Mouse (Mus musculus) common myeloid progenitor, adult 5-6 weeks (primary cell): ENCODE results near the gene Syt12. TPM values are rescaled to one million over a fixed set of nuclear protein-coding genes. Genes with fewer than 3 reads are reported as not detected.

Source experiments
- ATAC-seq: replicated peaks from 2 replicates; pipeline ENCODE4 v1.8.0; 2016; ENCODE audit warnings: low read depth, mild to moderate bottlenecking, moderate TSS enrichment, inconsistent platforms; ENCODE audit not compliant: poor library complexity, severe bottlenecking
- total RNA-seq: library from RNA; stranded (forward); fragments of 200-1000, 187-1606 nt; gene quantifications from 2 replicates; pipeline ENCODE4 v1.2.3, GENCODE M21; 2017

Gene Syt12
- total RNA-seq = not detected in 2 replicates

DNA sequence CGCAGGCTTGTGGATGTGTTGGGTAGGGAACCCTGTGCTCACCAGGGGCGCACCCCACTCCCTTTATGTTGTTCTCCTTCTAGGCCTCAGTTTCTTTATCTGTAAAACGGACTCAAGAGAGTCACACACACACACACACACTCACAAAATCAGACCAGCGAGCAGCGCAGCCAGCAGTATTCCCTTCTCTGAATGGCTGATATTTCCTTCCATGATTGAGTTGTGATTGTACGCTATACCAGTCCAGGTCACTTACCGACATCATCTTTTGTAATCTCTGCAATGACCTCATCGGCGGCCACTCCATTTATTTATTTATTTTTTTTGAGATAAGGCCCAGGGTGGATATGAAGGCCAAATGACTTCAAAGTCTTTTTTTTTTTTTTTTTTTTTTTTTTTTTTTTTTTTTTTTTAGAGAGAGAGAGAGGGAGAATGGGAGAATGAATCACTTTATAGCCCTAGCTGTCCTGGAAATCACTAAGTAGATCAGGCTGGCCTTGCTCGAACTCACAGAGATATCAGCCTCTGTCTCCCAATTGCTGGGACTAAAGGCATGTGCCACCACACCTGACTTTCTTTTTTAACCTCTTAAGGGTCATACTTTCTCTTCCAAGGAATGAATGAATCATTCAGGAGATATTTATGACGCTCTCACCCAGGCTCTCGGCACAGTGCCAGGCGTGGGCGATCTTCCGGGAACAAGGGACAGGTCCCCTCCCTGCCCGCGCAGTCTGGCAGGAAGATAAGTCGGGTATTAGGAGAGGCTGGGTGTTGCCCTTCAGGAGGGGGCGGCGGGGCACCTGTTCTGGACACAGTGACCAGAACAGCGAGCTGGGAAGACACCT lies at the start of gene Syt12:
Gene Syt12 (minus strand): TSS at position 103 of the 845 bp plus-strand sequence.
- no peak for ATAC-seq

DNA sequence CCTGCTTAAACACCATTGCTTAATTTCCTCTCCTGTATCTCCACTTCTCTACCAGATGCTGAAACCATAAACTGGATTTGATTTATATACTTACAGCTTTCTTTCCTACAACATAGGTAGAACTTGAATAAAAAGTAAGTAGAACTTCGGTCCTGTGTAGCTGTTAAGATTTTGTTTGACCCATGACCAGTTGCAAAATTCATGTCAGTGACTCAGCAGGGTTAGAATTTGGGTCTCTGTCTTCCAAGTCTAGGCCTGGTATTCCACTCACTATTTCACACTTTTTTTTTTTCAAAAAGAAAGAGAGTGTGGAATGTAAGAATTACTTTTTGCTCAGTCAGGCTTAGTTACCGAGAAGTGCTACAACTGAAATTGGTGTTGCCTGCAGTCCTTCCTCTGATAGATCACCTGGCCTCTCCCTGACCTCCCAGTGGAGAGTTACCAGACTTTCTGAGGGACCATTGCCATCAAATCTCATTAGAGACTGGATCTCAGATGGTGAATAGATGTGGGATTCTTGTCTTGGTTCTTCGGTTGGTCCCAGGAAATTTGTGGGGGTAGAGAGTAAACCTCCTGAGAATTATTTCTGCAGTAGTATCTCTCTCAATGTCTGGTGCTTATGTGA lies 44.3 kb upstream of the Syt12 start:
- ATAC-seq = no peak

DNA sequence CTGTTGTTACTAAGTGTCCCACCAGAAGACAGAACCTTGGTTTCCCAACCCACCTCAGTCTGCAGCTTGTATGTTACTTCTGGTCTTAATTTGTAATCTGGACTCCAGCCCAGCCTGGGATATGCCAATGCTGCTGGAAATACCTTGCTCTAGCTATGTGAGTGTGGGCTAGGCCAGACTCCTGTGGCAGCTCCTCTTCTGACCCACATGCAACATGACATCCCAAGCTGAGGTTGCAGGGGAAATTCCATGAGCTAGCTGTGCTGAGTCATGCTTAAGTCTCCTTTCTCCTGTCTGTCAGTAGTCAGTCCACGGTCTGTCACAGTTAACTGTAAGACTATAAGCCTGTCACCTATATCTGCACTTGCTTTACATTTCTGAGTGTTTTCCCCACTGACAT lies 40.2 kb upstream of the Syt12 start:
- ATAC-seq = no peak

DNA sequence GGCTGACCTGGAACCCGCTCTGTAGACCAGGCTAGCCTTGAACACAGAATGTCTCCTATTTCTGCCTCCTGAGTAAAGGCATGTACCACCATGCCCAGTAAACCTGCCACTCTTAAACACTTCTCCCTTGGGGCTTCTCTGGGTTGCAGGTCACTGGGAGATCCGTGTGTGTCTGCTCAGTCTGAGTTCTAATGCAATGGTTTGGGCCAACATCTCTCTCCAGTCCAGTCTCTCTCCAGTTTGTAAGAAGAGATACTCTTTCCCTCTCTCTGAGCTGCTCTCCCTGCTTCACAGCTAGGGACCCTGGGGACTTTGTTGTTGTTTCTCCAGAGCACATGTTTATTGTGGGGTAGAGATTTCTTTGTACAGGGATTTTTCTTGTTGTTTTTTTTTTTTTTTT lies 39.0 kb upstream of the Syt12 start:
- ATAC-seq = no peak

DNA sequence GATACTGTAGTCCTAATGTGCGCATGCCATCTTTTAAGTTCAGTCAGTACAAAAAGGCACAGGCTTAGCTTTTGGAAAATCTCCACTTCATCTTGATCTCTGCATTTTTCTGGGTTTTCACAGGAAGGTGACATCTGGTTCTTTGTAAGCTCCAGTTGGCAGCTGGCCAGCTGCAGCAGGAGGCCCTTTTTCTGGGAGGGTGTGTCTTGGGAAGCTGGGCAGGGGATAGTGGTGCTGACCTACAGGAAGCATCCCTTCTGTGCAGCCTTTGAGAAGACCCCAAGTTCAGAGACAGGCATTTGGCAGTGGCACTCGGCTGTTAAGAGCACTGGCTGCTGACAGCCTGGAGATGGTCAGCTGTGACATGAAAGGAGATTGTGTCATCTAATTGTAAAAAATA lies 38.5 kb upstream of the Syt12 start:
- no peak for ATAC-seq

DNA sequence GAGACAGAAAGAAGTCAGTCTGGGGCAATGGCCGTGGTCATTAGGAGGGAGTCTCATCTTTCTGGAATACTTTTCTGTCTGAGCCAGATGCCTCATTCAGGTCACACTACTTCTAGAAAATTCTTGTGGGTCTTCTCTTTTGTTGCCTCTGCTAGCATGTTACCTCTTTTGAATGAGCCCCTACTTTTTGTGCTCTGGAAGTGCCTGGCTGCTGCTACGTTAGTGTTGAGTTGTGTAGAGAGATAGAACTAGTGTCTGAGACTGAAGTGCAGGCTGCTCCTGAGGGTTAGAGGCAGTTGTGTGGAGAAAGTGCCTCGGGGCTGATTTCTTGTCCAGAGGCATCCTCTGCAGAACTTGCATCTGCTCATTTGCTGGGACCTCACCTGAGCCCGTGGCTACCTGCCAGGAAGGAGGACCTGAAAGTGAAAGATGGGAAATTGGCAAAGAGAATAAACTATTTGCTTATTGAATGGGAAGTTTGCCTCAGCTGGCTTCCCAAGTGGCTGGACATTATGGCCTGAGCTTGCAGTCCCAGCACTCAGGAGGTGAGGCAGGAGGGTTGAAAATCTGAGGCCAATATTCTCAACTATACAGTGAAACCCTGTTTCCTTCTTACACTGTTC lies 36.1 kb upstream of the Syt12 start:
- no peak for ATAC-seq

DNA sequence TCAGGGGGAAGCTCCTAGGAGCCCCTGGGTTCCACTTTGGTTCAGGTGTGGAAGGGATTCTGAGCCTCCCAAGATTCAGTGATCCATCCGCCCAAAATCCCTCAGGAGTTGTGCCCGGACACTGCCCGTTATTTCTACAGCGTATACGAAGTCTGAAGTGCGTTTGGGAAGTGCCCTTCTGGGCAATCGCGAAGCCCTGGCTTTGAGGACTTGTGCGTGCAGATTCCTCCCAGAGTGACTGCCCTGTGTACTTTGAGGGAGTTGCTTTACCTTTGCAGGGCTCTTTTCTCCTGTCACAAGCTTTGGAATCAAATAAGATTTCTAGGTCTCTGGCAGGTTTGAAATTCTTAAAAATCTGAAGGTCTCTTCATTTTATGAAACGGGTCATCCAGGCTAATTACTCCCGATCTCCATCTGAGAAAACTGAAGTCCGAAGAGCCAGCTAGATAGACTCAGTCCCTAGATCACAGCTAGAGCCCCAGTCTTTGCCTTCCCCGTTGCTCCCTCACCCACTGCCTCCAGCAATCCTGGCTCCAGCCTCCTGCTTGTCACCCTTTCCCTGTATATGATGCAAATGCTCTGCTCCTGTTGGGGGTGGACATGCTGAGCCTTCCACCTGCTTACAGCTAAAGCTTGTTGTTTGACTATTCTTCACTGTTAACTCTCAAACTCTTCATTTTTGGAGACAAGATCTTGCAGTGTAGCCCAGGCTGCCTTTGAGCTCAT lies 34.0 kb upstream of the Syt12 start:
- ATAC-seq = no peak

DNA sequence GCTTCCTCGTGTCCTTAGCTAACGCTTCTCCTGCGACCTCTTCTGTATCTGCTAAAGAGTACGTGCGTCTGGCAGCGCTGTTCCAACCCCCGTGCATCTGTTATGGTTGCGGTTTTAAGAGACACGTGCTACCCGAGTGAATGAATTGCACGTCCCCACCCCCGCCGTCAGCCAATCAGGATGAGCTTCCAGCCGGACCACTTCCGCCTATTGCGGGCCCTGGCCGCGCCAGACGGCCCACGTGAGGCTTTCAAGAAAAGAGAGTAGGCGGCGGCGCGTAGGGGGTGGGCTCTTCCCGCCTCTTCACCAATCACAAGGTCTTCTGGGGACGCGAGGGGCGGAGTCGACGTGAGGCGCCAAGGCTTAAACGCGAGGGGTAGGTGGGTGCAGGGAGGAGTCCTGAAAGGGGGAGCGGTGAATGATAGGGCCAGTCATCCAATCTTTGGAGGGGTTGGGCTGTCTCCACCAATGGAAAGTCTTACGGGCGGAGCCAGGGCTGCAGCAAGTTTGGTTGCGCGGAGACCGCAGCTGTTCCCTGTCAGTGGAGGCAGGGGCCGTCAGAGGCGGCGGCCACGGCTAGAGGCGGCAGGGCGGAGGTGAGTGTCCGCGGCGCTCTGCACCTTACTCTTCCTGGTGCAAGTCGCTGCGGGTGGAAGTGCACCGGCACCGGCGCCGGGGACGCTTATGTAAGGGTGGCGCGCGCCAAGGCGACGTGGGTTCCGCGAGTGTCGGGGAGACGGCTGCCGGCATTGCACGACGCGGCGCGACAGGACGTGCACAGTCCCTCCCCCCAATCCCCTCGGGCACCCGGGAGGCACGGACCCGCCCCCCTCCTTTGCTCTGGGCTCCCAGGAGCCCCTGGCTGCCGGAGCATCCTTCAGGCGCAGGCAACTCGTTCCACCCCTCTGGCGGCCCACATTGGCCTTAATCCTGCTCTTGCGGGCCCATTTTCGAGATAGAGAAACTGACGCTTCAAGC lies 33.0 kb upstream of the Syt12 start, which contains the start of gene Pcx:
Gene Pcx (plus strand): TSS at position 487 of the 978 bp plus-strand sequence.
- ATAC-seq = peak; percentile 96

DNA sequence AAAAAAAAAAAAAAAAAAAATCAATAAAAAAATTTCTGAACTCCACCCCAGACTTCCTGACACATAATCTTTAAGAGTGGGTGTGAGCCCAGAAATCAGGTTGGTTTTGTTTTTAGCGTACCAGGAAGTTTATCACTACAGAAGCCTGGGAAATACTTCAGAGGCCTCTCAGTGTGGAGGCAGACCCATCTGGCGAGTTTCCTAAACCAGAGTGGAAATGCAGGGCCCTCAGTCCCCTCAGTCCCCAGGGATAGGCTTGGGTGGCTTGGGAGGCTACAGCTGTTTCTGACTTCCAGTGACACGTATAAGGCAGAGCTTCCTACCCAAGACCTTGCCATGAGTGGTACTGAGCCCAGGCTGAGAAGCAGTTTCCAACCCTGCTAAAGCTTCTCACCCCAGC lies 30.5 kb upstream of the Syt12 start:
- no peak for ATAC-seq

DNA sequence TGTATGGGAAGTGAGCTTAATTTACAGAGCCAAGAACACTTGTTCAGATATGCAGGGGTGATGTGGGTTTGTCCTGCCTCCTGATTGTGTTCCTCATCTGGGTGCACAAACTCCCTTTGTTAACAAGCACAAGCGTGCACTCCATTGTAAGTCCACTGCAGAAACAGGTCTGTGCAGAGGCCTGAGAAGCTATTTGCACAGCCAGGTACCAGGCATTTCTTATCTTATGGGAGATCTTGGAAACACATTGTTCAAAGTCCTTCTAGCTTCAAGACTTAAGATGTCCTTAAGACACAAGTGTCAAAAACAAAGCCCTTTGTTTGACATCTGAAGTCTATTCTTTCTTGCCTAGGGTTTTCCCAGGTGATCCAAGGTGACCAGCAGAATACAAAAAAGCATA lies 27.6 kb upstream of the Syt12 start:
- no peak for ATAC-seq

DNA sequence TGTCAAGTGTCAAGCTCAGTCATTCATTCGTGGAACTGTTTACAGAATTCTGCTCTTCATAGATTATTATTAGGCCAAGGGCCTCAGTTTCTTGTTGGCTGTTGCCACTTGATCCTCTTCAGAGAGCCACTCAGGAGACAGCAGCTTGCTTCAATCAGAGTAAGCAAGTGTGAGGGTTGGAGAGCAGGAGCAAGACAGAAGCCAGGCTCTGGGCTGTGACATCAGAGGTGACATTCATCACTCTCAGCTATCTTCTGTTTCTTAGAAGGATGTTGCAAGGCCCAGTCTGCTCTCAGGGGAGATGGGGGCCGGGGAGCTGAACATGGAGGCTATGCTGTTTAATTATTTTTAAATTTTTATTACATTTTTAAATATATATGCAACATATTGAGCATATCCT lies 25.5 kb upstream of the Syt12 start:
- no peak for ATAC-seq

DNA sequence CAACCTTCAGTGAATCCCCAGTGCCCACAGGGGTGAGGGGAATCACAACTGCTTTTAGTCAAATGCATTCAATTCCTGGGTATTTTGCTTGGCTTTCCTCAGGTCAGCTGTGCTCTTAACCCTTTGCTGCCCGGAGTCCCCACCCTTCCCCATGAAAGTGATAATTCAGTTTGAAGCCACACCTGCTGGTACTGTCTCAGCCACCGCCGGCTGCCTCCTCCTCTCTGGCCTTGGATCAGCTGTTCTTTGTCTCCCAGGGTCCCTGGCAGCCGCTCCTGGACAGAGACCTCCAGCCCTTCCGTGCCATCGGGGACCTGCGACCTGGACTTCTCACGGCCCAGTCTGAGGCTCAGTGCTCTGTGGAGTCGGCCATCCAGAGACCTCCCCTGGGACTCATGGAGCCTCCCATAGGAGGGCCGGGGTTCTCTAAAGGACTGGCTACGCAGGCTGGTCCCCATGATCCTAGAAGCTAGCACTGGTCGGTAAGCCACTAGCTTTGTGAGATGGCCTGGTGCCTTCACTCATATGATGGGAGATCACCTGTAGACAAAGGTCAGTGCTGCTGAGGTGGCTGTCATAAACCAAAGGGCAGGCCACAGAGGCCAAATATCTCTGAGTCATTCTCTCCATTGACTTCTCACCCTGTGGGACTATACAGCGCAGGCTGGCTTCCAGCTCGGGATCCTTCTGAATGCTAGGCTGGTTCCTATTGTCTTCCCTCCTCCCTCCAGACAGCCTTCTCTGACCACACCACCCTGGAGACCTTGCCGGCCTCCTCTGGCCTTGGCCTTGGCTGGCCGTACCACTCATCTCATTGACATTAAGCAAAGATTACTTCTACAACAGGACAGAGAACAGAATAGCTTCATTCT lies 21.1 kb upstream of the Syt12 start, which contains the start of gene 2010003K11Rik:
Gene 2010003K11Rik (minus strand): TSS at position 522 of the 872 bp plus-strand sequence.
- ATAC-seq = no peak

DNA sequence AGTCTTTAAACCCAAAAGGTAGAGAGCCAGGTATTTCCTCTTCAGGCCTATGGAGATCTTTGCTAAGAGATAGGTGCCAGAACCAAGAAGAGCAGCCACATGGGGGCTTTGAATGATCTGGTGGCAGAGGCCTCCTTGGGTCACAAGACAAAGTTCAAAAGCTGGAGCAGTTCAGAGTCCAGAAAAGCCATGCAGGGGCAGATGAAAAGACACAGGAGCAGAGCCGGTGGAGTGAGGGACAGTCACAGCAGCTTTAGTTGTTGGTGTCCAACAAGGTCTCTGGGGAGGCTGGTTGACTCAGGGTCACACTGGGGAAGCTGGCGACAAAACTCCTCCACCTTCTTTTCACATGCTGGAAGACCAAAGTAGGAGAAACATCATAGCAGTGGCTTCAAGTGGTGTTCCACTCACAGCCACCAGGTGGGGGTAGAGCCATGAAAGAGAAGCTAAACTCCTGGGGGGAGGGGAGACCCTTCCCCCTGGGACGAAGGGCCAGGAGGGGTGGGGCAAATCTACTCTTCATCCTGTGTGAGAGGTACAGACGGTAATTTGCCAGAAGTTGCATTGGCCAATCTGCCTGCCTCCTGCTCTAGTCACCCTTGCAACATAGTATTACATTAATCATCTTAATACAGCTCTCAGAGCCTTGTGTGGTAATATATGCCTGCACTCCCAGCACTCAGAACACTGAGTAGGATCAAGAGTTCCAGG lies 20.2 kb upstream of the Syt12 start:
- peak; percentile 82 for ATAC-seq

DNA sequence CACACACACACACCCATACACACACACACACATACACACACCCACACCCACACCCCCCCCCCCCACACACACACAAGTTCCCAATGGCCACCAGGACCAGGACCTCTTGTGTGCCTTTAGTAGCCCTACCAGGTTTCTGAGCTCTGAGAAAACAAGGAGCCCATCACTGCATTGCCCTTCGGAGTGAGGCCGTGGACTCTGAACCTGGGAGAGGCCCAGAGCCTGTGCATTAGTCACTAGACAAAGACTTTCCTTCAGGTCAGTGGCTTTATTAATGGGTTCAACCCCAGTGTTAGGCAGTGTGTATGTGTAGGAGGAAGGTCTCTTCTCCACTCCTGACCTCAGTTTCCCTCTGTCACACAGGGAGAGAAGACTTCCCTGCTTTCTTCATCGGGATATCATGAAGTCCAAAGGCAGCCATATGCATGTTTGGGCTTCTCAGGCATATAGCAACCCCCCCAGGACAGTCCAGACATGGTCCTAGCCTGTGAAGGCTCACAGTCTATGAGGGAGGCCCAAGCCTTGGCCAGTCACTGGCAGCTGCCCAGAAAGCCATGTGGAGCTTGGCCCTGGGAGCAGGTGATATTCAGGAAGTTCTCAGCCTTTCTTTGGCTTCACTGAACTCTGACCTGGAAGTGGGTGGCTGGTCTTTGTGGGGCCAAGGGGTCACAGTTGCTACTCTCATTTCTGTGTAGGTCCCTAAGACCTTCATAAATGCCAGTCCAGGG lies 19.5 kb upstream of the Syt12 start:
- ATAC-seq = no peak

DNA sequence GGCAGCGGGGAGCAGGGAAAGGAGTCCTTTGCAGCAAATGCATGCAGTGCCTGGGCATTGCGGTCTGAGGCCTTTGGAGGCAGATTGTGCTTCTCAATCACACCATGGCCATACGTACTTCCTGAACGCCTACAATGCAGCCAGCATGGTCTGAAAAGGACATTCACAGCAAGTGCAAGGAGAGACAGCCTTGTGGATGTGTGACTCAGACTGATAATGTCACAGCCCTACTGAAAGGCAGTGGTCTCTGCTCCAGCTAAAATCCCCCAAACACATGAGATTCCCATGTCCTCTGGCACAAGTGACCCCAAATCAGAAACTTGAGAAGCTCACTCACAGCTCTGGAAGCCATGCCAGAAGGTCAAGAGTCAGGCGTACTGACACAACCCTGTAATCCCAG lies 18.6 kb upstream of the Syt12 start:
- no peak for ATAC-seq

DNA sequence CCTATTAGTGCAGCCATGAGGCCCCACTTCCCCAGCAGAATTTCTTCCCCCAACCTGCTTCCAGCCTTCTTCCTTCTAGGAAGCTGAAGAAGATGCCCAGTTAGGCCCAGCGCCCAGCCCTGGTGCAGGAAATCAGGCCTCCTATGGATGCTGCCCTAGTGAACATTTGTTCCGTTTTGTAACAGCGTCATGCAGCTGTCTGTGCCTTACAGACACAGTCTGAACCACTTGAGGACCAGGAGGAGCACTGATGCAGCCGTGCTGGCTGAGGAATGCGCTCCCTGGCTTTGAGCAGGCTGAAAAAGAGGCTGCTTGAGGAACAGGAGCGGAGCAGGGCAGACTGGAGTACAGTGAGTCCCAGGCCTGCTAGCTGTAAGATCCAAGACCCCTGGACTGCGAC lies 17.5 kb upstream of the Syt12 start:
- no peak for ATAC-seq
